Mouse (Mus musculus) erythroid progenitor cell, adult 5-6 weeks (primary cell): ENCODE measurements around the gene Cradd. TPM values are rescaled to one million over a fixed set of nuclear protein-coding genes. Genes with fewer than 3 reads are reported as not detected.

ENCODE experiments used
- ATAC-seq: replicated peaks from 2 replicates; pipeline ENCODE4 v1.8.0; 2016; ENCODE audit warnings: moderate number of reproducible peaks, mild to moderate bottlenecking, moderate TSS enrichment, inconsistent platforms; ENCODE audit not compliant: poor library complexity, low FRiP score, severe bottlenecking
- total RNA-seq, 2 experiments: library from RNA; stranded (forward) in 1 of 2; stranded (reverse) in 1 of 2; fragments of 150-400 nt in 1 of 2; fragments of 186-747, 209-891 nt in 1 of 2; gene quantifications; 2 replicates each; pipeline versions ENCODE4 v1.2.3 to v1.2.4; 2015 to 2017; ENCODE audit warnings: low replicate concordance in 2 of 2

The Cradd gene
- total RNA-seq, 2 experiments from 2014 or later: 0.84 to 1.5 TPM

GRCm38 (mm10) chr10:95183051-95183450 is 140.9 kb downstream of the Cradd start:
- no peak for ATAC-seq

- no peak for ATAC-seq
Measured at GRCm38 (mm10) chr10:95182405-95182804, 141.5 kb downstream of the Cradd start.

- ATAC-seq: no peak
Measured at GRCm38 (mm10) chr10:95181553-95181952, 142.4 kb downstream of the Cradd start.

GRCm38 (mm10) chr10:95180900-95181299 is 143.0 kb downstream of the Cradd start:
- no peak for ATAC-seq

- ATAC-seq: no peak
Measured at GRCm38 (mm10) chr10:95180177-95180576, 143.8 kb downstream of the Cradd start.

- ATAC-seq: no peak
Measured at GRCm38 (mm10) chr10:95178785-95179184, 145.1 kb downstream of the Cradd start.

- no peak for ATAC-seq
Measured at GRCm38 (mm10) chr10:95175423-95176120, 148.4 kb downstream of the Cradd start.

GRCm38 (mm10) chr10:95174260-95174659 is 149.7 kb downstream of the Cradd start:
- no peak for ATAC-seq

GRCm38 (mm10) chr10:95170721-95171354 is 153.1 kb downstream of the Cradd start:
- no peak for ATAC-seq

- ATAC-seq: no peak
Measured at GRCm38 (mm10) chr10:95164949-95165348, 159.0 kb downstream of the Cradd start.

- ATAC-seq: no peak
Measured at GRCm38 (mm10) chr10:95162691-95163374, 161.1 kb downstream of the Cradd start.

- ATAC-seq: no peak
Measured at GRCm38 (mm10) chr10:95159675-95160256, 164.2 kb downstream of the Cradd start.

- no peak for ATAC-seq
Measured at GRCm38 (mm10) chr10:95156410-95156809, 167.5 kb downstream of the Cradd start.

GRCm38 (mm10) chr10:95154675-95155074 is 169.3 kb downstream of the Cradd start:
- no peak for ATAC-seq

- ATAC-seq: no peak
Measured at GRCm38 (mm10) chr10:95153224-95153623, 170.7 kb downstream of the Cradd start.

- ATAC-seq: no peak
Measured at GRCm38 (mm10) chr10:95152503-95152989, 171.4 kb downstream of the Cradd start.

GRCm38 (mm10) chr10:95151012-95151768 is 172.7 kb downstream of the Cradd start:
- ATAC-seq: no peak

- ATAC-seq: no peak
Measured at GRCm38 (mm10) chr10:95149666-95150065, 174.3 kb downstream of the Cradd start.

GRCm38 (mm10) chr10:95148641-95149040 is 175.3 kb downstream of the Cradd start:
- ATAC-seq: no peak
